Mouse (Mus musculus): Measurements from ENCODE around the gene Galk1. TPM values are rescaled to one million over a fixed set of nuclear protein-coding genes. Genes with fewer than 3 reads are reported as not detected.
A peak's percentile ranks its signal among the peaks of the same experiment; 100 is the strongest.
"Not testable (repeated sequence)": the region's sequence is repeated elsewhere in the genome, so short reads cannot be mapped to it uniquely, and the experiment has no call there.

Galk1 gene
- polyA plus RNA-seq, 1 experiment from 2014 or later, result 200 TPM

DNA sequence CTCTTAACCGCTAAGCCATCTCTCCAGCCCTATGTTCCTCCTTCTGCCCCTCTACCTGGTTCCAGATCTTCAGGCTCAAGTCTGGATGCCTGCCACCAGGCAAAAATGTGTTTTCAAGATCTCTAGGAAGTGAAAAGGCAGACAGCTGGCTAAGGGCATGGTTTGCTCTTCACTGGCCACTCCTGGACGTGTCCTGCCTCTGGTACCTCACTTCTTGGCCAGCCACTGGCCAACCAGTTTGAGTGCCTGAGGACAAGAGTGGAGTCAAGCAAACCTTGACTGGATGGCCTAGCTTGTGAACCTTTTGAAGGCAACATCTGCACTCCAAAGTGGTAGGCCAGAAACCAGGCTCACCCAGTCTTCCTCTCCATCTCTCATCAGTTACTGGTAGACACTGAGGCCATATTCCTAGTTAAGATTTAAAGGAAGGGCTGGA is 7.5 kb upstream of the Galk1 start:
- H3K9ac ChIP-seq, result no peak overlapping the region
- 73% methylated on average over 2 of the region's 2 CpGs for WGBS (ENCODE audit: insufficient replicate concordance)
- peaks cover 22% of the 10 kb centered on the region for H3K36me3 ChIP-seq
- peak overlapping the region; percentile 48; the same call in 1 of the 2 replicates for H3K27ac ChIP-seq
- H3K27me3 ChIP-seq (replicated peaks), result no peaks in the 10 kb centered on the region
- H3K4me1 ChIP-seq, result peaks cover 24% of the 10 kb centered on the region
- H3K4me2 ChIP-seq, result no peak overlapping the region
- ATAC-seq, result no peak
- H3K4me3 ChIP-seq, result no peak overlapping the region
- no peaks in the 10 kb centered on the region for H3K9me3 ChIP-seq (replicated peaks)

DNA sequence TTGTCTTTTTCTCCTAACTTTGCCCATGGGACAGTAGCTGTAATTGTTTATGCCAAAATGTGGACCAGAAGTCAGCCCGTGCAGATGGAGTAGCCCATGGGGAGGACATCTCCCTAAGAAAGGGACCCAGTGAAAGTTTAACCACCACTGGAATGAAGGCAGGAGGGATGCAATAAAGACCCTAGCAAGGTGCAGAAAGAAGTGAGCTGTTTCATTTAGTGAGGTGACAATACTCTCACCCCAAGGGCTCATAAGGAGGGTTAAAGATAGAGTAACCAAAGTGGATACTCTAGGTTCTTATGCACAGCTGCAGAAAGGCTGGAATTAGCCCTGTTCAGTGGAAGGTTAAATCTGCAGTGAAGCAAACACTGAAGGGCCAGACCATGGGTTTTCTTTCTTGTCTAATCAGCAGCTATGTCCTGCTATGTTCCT is 6.9 kb upstream of the Galk1 start:
- peaks cover 27% of the 10 kb centered on the region for H3K4me1 ChIP-seq
- no peak overlapping the region for H3K4me2 ChIP-seq
- H3K9ac ChIP-seq, result no peak overlapping the region
- no peak for ATAC-seq
- peaks cover under 1% of the 10 kb centered on the region; the same call in 1 of the 2 replicates for H3K27me3 ChIP-seq (replicated peaks)
- H3K36me3 ChIP-seq, result peaks cover 22% of the 10 kb centered on the region
- 66% methylated on average over 1 of the region's 1 CpGs for WGBS (ENCODE audit: insufficient replicate concordance)
- H3K4me3 ChIP-seq, result no peak overlapping the region
- H3K9me3 ChIP-seq (replicated peaks), result no peaks in the 10 kb centered on the region
- H3K27ac ChIP-seq, result no peak overlapping the region

DNA sequence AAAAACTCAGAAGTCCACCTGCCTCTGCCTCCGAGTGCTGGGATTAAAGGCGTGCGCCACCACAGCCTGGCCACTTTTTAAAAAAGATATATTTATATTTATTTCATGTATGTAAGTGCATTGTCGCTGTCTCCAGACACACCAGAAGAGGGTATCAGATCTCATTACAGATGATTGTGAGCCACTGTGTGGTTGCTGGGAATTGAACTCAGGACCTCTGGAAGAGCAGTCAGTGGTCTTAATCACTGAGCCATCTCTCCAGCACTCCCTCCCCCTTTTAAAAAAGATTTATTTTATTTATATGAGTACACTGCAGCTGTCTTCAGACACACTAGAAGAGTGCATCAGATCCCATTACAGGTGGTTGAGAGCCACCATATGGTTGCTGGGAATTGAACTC is 6.3 kb upstream of the Galk1 start:
- not testable (repeated sequence) for ATAC-seq; H3K4me3 ChIP-seq; H3K27me3 ChIP-seq (replicated peaks); H3K9ac ChIP-seq; H3K9me3 ChIP-seq (replicated peaks); H3K27ac ChIP-seq; H3K4me2 ChIP-seq
- peaks cover 22% of the 10 kb centered on the region for H3K36me3 ChIP-seq
- WGBS (ENCODE audit: insufficient replicate concordance), result 82% methylated on average over 4 of the region's 4 CpGs
- peaks cover 27% of the 10 kb centered on the region for H3K4me1 ChIP-seq

GRCm38 (mm10) chr11:116018106-116018505 is 5.6 kb upstream of the Galk1 start:
- ATAC-seq, result peak; percentile 46; the same call in 1 of the 2 replicates

GRCm38 (mm10) chr11:116014821-116015220 is 2.3 kb upstream of the Galk1 start:
- ATAC-seq, result no peak
- H3K27me3 ChIP-seq (replicated peaks), result peaks cover 11% of the 10 kb centered on the region; the same call in 1 of the 2 replicates
- 47% methylated on average over 8 of the region's 8 CpGs for WGBS (ENCODE audit: insufficient replicate concordance)
- peaks cover 48% of the 10 kb centered on the region for H3K4me1 ChIP-seq
- H3K4me2 ChIP-seq, result no peak overlapping the region
- no peak overlapping the region for H3K4me3 ChIP-seq
- peaks cover 13% of the 10 kb centered on the region for H3K36me3 ChIP-seq
- no peaks in the 10 kb centered on the region for H3K9me3 ChIP-seq (replicated peaks)
- no peak overlapping the region for H3K9ac ChIP-seq
- no peak overlapping the region for H3K27ac ChIP-seq

More at GRCm38 (mm10) chr11:116018106-116018505, 5.6 kb upstream of the Galk1 start:
- H3K4me3 ChIP-seq, result no peak overlapping the region
- no peak overlapping the region for H3K9ac ChIP-seq
- peaks cover 18% of the 10 kb centered on the region for H3K36me3 ChIP-seq
- H3K4me1 ChIP-seq, result peaks cover 31% of the 10 kb centered on the region
- no peak overlapping the region for H3K4me2 ChIP-seq
- no peaks in the 10 kb centered on the region for H3K9me3 ChIP-seq (replicated peaks)
- peaks cover 9% of the 10 kb centered on the region; the same call in 1 of the 2 replicates for H3K27me3 ChIP-seq (replicated peaks)
- 26% methylated on average over 6 of the region's 6 CpGs for WGBS (ENCODE audit: insufficient replicate concordance)
- H3K27ac ChIP-seq, result no peak overlapping the region

- Histone ChIP-seq H3K9ac (peak overlapping the region; percentile 79), H3K9me3 (replicated peaks) (no peaks in the 10 kb centered on the region), H3K36me3 (peaks cover 43% of the 10 kb centered on the region), H3K27me3 (replicated peaks) (peaks cover 11% of the 10 kb centered on the region; the same call in 1 of the 2 replicates), H3K4me1 (peaks cover 53% of the 10 kb centered on the region), H3K27ac (peak overlapping the region; percentile 83), H3K4me2 (peak overlapping the region; percentile 93), H3K4me3 (peak overlapping the region; percentile 69)
- WGBS (ENCODE audit: insufficient replicate concordance), result 13% methylated on average over 14 of the region's 14 CpGs
- ATAC-seq, result peak; percentile 11; the same call in 1 of the 2 replicates
Measured at GRCm38 (mm10) chr11:116011529-116012261, 824 bp downstream of the Galk1 start.

GRCm38 (mm10) chr11:116010948-116011347 is 1.6 kb downstream of the Galk1 start:
- no peak overlapping the region for H3K4me3 ChIP-seq
- no peaks in the 10 kb centered on the region for H3K9me3 ChIP-seq (replicated peaks)
- WGBS (ENCODE audit: insufficient replicate concordance), result 75% methylated on average over 5 of the region's 5 CpGs
- peak overlapping the region; percentile 93; the same call in 1 of the 2 replicates for H3K4me2 ChIP-seq
- peak overlapping the region; percentile 83; the same call in 1 of the 2 replicates for H3K27ac ChIP-seq
- no peak overlapping the region for H3K9ac ChIP-seq
- H3K27me3 ChIP-seq (replicated peaks), result peaks cover 11% of the 10 kb centered on the region; the same call in 1 of the 2 replicates
- peaks cover 57% of the 10 kb centered on the region for H3K4me1 ChIP-seq
- no peak for ATAC-seq
- peaks cover 44% of the 10 kb centered on the region for H3K36me3 ChIP-seq

DNA sequence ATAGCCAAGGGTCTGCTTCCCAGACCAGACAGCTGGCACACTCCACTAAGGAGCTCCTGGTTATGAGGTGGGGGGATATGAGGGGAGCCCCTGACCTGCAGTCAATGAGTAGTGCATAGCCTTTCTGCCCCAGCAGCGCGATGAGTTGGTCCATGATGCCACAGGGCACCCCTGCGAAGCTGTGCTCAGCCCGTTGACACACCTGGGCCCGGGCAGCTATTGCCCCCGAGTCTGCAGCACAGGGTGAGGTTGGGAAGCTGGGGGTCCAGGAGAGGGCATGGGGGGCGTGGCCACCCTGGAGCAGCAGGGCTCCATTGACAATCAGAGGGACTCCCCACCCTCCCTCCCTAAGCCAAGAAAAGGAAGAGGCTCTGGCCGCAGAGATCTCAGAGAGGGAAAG is 2.4 kb downstream of the Galk1 start:
- H3K9ac ChIP-seq, result no peak overlapping the region
- peaks cover 61% of the 10 kb centered on the region for H3K4me1 ChIP-seq
- peaks cover 11% of the 10 kb centered on the region; the same call in 1 of the 2 replicates for H3K27me3 ChIP-seq (replicated peaks)
- no peak overlapping the region for H3K4me2 ChIP-seq
- peaks cover 44% of the 10 kb centered on the region for H3K36me3 ChIP-seq
- no peak for ATAC-seq
- no peak overlapping the region for H3K27ac ChIP-seq
- H3K9me3 ChIP-seq (replicated peaks), result no peaks in the 10 kb centered on the region
- WGBS (ENCODE audit: insufficient replicate concordance), result 87% methylated on average over 7 of the region's 8 CpGs
- no peak overlapping the region for H3K4me3 ChIP-seq

- Histone ChIP-seq H3K9ac (no peak overlapping the region), H3K4me3 (no peak overlapping the region), H3K27ac (no peak overlapping the region), H3K36me3 (peaks cover 44% of the 10 kb centered on the region), H3K4me2 (no peak overlapping the region), H3K27me3 (replicated peaks) (peaks cover 11% of the 10 kb centered on the region; the same call in 1 of the 2 replicates), H3K9me3 (replicated peaks) (no peaks in the 10 kb centered on the region), H3K4me1 (peaks cover 61% of the 10 kb centered on the region)
- no peak for ATAC-seq
- 83% methylated on average over 11 of the region's 11 CpGs for WGBS (ENCODE audit: insufficient replicate concordance)
Measured at GRCm38 (mm10) chr11:116009661-116010060, 2.9 kb downstream of the Galk1 start.

DNA sequence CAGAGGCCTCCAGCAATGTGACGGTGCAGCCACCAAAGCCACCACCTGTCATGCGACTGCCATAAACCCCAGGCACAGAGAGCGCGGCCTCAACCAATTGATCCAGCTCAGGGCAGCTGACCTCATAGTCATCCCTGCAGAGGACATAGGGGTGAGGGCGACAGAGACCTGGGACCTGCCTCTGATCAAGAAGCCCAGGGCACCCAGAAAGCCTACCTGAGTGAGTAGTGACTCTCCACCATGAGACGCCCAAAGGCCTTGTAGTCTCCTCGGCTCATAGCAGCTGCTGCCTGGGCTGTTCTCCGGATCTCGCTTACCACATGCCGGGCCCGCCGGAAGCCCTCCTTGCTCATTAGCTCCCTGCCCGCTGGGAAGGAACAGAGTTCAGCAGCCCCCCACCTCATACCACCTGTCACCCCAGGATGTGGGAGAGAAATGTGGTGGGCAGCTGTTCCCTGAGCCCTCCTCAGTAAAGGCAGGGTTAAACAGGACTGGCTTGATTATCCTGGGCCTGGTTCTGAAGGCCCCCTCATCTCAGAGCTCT is 3.6 kb downstream of the Galk1 start:
- Histone ChIP-seq H3K4me2 (no peak overlapping the region), H3K9ac (no peak overlapping the region), H3K27me3 (replicated peaks) (0 out of 2 replicates have a peak, but pooled peaks cover 8% of the 10 kb centered on the region), H3K4me3 (no peak overlapping the region), H3K9me3 (replicated peaks) (no peaks in the 10 kb centered on the region), H3K27ac (no peak overlapping the region), H3K36me3 (peaks cover 44% of the 10 kb centered on the region), H3K4me1 (peaks cover 68% of the 10 kb centered on the region)
- WGBS (ENCODE audit: insufficient replicate concordance), result 88% methylated on average over 13 of the region's 13 CpGs
- ATAC-seq, result no peak

DNA sequence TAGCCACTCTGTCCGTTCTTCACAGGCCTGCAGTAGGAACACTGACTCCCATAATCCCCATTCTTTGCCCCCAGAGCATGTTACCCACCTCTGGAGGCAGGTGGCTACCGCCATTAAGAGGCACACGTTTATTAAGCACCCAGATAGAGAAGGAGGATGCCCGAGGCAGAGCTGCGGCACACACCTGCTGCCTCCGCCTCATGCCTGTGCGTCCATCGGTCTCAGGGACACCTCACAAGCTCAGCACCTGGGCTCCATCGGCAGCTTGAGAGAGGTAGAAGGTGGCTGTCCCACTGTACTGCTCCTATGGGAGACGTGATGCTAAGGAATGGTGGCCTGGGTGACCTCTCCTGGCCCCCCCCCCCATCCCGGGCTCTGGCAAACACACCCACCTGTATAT is 4.1 kb downstream of the Galk1 start:
- H3K4me3 ChIP-seq, result no peak overlapping the region
- H3K4me2 ChIP-seq, result no peak overlapping the region
- no peak for ATAC-seq
- H3K36me3 ChIP-seq, result peaks cover 44% of the 10 kb centered on the region
- WGBS (ENCODE audit: insufficient replicate concordance), result 77% methylated on average over 11 of the region's 11 CpGs
- no peak overlapping the region for H3K9ac ChIP-seq
- H3K9me3 ChIP-seq (replicated peaks), result no peaks in the 10 kb centered on the region
- no peak overlapping the region for H3K27ac ChIP-seq
- peaks cover 72% of the 10 kb centered on the region for H3K4me1 ChIP-seq
- H3K27me3 ChIP-seq (replicated peaks), result 0 out of 2 replicates have a peak, but pooled peaks cover 6% of the 10 kb centered on the region

Data from liver, embryonic 12.5 days (tissue).